Mouse (Mus musculus): ENCODE results near the gene Fdps.

DNA sequence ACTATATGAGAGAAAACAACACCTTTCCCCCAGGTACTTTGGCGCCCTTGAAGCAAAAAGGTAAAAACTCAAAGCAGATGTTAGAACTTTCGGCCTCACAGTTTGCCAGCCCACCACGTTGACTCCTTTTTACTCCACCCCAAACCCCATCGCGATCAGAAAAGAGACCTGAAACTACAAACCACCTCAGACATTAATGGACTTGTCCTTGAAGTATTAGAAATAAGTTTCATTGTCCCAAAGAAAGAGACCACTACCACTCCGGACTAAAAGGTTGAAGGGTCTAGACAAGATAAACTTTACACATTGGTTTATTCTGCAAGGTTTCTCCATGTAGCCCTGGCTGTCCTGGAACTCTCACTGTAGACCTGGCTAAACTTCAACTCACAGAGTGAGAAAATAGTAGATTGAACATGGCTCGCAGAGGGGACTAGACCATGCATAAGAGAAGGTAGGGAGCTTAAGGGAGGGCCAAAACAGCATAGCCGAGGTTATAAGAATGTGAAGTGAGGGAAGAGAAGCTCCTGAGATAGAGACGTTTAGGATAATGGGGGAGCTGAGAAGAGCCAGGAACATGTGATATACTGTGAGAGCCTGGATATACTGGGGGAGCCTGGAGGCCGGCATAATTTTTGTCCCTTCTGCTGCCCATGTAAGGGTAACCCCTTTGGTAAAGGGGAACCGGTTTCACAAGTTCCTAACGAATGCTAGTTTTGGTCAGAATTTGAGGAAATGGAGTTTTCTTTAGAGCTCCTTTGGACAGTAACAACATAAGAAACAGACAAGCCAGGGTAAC, 934 bp upstream of the Fdps start:
- TF ChIP-seq CTCF (IDR thresholded peaks at IDR 0.05; ENCODE audit: low read depth), result no peak
- TF ChIP-seq EP300 (IDR thresholded peaks at IDR 0.05; ENCODE audit: low read depth), result no peak

Data from heart, postnatal 0 days (tissue).